Mouse (Mus musculus) cerebellum, adult (tissue): ENCODE measurements at regions not wholly inside any gene's neighbourhood (a gene's known extent, or its start where the extent isn't known, plus 50 kb on each side); places are given as distances from the start of the nearest gene placed in this dataset.
A peak's percentile ranks its signal among the peaks of the same experiment; 100 is the strongest.
"Not testable (repeated sequence)": the region's sequence is repeated elsewhere in the genome, so short reads cannot be mapped to it uniquely, and the experiment has no call there.

Source experiments
- ATAC-seq: cut with Nextera tagmentation; 2 replicates; pipeline ENCODE4 v1.9.2; 2017; ENCODE audit warnings: mild to moderate bottlenecking, moderate library complexity, mixed read lengths; ENCODE audit not compliant: insufficient number of reproducible peaks, low FRiP score, low TSS enrichment

DNA sequence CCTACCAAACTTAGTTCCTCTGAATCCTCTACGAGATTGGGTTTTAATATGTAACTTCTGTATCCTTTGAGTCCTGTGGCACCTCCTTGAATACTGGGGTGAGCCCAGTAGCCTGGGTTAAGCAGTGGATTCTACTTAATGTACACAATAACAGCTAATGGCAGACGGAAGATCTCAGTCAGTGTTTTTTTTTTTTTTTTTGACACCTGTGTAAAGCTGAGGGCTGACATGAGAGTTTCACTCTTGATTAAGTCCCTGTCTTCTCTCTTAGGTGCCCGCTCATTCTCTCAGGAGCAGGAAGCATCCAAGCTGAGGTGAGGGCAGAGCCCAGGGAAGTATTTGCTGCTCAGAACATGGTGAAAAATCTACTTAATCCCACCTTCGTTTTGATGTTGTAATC, 133.0 kb downstream of the Tsen15 start:
- ATAC-seq: no peak

DNA sequence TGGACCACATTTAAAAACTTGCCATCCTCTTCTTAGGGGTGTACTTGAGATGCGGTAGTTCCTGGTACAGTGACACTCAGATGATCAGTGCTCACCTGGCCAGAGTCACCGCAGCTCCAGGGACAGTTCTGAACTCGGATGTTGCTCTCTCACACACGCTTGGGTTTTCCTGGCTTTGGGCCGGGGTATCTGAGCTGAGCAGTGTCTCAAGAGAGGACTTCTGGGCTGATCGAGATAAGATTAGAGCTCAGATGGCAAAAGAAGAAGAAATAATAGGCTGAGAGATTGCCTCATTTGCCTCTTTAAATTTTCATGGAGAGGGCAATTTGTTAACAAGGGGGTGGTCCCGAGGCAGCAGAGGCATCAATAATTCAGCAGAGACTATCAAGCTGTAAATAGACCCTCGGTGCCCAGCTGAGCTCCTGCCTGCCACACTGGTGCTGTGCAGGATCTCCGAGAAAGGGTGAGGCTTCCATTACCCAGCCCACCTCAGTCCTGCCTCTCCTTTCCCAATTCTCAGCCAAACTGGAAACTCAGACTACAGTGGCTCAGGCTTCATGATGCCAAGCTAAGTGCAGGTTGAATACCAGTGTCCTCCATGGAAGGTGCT, 133.7 kb downstream of the Tsen15 start:
- ATAC-seq: no peak

DNA sequence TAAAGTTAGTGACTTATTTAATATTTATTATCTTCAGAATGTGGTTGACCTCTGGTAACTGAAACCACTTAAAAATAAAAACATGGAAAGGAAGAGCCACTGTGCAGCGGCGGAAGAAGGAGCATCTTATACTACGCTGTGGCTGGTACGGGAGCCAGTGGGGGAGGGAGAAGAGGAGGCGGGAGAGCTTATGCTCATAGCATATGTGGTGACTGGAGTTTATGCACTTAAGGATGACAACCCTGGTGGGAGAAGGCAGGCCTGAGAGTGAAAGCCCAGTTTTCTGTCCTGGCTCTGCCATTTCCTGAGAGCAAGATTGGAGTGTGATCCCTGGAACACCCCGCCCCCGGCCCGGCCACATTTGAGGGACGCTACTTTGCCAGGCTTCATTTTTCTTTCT, 145.5 kb downstream of the Tsen15 start:
- no peak for ATAC-seq

DNA sequence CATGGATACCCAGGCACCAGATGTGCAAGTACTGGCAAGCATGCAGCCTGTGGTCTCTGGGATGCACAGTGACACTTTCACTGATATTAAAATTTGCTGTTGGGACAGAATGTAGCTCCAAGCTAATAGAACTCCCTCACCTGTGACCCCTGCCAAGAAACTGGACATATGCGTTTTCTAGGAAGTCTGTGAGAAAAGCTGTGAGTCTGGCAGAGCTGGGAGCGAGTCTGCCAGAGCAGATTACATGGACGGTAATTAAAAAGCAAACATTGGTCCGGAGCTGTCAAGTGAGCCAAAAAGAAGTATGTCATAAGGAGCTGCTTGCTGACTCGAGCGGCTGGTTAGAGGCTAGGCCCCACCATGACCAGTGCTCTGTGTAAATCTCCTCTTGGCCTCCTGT, 147.1 kb downstream of the Tsen15 start:
- 0 out of 2 replicates have a peak, but pooled peaks have one; percentile 31 for ATAC-seq

DNA sequence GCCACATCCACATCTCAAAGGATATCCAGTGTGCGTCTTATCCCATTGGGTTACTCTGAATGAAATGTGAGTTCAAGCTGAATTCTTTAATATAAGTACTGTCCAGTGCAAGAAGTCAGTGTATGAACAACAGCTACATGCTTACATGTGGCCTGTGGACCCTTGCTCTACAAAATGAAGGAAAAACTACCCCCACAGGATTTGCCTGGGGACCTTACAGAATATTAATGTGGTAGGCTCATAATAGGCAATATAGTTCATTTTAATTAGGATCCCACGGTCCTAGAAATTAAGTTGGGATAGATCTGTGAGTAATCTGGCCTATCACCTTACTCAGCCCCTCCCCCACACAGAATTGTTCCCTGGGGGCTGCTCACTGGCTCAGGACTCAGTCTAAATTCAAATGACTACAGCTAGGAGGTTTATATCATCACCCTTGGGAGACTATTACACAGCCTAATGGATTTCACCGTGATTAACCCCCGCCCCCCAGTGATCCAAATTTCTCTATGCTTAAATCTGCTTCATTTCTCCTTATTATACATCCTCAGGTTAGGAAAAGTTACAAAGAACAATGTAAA, 145.4 kb upstream of the 1700025G04Rik start:
- ATAC-seq: no peak

DNA sequence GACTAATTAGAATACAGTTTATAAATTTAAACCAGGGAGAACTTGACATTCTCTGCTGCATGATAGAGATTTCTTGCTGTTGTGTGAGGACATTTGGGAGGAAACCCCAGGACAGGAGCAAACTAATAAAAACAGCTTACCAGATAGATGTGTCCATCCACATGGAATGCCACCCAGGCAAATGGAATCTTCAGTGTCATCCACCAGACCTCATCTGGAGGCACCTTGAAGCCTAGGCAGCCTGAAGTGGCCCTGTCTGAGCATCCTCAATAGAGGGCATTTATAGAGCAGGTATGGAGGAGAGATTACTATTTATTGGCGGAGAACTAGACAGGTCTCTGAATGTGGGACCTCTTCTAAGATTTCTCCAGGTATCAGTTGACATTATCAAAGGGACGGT, 144.8 kb upstream of the 1700025G04Rik start:
- no peak for ATAC-seq

DNA sequence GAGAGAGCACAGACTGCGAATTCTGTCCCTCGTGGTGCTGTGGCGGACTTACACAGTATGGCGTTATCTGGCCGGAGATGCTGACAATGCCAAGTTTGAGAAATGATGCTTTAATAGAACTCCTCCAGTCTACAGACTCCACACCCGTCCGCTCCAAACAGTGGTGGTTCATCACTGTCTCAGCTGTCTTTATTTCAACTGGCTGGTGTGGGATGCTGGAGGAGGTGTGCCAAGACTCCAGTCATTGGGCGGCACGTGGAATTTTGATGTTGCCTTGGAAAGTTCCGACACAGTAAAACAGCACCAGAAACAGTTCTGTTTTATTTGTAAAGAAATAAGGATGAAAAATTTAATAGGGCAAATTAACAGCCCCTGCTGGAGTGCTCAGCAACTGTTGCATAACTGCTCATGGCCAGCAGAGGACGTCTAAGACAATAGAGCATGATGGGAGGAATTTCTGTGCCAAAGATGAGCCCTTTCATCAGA, 141.8 kb upstream of the 1700025G04Rik start:
- no peak for ATAC-seq

DNA sequence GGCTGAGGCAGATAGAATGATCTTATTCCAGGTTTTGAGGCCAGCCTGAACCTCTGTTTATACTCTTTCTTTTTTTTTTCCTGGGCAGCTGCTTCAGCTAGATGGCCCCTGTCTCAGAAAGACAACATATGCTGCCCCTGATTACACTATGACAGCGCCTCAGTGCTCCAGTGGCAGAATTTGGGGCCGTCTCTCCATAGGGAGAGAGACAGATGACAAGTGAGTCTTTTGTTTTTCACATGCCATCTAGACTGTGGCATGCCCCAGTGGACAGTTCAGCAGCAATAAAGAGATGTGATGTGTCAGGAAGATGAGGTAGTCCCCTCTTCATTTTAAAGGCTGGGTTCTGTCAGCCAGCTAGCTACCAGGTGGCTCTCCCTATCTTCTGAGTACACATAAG, 139.8 kb upstream of the 1700025G04Rik start:
- no peak for ATAC-seq

DNA sequence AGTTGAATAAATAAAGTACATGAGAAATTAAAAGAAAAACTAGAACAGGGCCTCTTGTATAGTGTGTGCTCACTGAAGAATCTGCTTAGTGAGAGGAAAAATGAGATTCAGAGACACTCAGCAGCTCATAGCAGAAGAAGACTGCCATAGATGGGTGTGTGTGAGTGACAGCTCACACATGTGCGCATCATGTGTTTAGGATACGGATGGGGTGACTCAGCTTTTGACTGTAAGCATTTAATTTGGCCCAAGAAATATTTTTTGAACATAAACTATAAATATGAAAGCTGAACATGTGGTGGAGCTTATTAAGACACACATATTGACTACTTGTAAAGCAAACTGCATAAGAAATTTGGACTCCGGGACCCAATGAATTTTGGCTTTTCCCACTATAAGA, 136.1 kb upstream of the 1700025G04Rik start:
- no peak for ATAC-seq

DNA sequence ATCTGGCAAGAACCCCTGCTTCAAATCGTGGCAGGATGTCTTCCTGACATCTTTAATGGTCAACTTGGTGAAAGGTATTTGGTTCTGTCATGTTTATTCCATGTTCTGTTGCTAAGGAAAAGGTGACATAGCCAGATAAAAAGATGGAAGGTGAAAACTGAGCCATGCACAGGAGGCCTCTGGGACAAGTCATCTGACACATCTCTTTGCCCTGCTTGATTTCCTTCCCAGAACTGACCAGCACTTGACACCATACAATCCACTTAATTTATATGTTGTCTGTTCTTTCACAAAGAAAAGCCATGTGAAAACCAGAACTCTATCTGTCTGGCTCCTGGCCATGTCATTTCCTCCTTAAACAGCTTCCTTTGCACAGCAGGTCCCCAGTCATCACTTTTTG, 133.7 kb upstream of the 1700025G04Rik start:
- ATAC-seq: no peak

DNA sequence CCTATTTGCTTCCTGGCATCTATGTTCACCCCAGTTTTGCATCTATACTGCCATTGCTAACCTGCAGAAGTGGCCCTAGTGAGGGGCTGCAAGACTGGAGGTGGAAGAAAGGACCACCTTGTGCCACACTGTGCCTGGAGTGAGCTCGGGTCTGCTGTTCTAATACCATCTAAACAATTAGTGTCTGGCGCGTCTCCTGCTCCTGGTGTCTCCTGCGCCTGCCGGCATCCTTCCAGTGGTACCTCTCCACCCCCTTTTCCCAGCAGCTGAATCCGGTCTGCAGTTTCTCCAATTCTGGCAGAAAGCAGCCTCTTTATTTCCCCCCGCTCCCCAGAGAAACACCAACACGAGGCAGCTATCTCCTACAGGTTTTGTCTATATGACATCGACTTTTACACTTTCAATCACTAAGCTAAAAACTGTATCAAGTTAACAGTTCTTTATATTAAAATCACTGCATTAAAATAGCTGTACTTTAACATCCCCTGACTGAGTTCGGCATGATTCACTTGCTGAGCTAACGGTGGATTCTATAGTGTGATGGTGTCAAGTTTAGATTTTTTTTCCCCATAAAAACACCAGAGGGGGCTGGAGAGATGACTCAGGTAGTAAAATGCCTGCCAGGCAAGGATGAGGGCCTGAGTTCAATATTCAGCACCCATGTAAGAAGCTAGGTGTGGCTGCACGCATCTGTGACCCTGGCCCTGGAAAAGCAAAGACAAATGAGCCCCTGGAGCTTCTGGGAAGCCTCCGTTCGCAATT, 131.1 kb upstream of the 1700025G04Rik start:
- ATAC-seq: no peak

DNA sequence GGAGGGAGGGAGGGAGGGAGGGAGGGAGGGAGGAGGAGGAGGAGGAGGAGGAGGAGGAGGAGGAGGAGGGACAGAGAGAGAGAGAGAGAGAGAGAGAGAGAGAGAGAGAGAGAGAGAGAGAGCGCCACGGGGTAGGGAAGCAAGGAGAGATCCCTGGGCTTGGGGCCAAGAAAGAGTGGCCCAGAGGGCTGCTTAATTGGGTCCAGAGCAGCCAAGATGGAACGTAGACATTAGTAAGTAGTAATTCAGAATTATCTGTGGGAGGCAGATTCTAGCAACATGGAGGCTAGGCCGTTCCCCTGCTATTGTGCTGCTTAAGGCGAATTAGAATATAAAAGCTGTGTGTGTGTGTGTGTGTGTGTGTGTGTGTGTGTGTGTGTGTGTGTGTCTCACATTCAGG, 129.8 kb upstream of the 1700025G04Rik start:
- not testable (repeated sequence) for ATAC-seq

DNA sequence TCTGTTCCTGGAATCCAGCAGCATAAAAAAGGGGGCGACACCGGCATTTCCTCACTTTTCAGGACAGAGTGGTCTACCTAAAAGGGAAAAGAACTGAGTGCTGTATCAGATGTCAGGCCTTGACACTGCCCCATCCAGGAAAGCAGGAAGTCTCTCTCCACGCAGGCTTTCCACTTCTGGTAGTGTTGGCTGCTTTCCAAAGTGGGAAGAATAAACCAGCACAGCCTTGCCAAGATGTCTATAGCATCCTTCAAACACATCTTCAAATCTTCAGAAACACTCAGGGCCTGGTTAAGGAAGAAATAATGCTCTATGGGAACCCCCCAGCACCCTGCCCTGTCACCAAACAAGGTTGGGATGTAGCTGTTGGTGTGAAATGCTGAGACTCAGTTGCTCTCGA, 127.5 kb upstream of the 1700025G04Rik start:
- ATAC-seq: no peak

DNA sequence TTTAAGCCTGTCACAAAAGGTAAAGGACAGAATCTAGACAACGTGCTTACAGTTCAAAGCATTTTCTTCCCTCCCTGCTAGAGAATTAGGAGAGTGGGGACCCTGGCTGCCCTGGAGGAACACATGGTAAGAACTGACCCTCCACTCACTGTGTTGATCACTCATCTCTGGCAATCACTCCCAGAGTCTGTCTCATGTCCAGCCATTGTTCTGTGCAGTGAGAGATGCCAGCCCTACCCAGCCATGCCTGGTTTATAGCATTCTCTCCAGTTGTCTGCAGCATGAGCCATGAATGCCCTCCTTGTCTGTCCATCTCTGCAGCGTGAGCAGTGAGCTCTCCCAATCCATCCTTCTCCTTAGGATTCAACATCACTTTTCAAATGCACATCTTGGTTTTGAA, 124.5 kb upstream of the 1700025G04Rik start:
- no peak for ATAC-seq

DNA sequence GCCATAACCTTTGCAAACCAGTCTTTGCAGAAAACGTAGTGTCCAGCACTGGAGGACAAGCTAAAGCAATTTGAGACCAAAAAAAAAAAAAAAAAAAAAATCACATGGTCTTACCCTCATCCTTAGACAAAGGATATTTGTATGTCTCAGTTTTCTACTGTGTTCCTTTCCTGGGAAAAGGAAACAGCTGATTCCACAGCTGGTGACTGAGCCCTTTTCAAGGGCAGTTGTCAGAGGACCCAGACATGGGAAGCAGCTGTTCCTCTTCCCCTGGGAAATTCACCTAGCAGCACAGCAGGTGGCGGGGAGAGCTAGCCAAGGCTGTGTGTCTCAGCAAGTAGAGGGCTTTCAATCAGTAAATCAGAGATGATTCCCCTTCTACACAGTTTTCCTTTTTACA, 113.3 kb upstream of the 1700025G04Rik start:
- no peak for ATAC-seq

DNA sequence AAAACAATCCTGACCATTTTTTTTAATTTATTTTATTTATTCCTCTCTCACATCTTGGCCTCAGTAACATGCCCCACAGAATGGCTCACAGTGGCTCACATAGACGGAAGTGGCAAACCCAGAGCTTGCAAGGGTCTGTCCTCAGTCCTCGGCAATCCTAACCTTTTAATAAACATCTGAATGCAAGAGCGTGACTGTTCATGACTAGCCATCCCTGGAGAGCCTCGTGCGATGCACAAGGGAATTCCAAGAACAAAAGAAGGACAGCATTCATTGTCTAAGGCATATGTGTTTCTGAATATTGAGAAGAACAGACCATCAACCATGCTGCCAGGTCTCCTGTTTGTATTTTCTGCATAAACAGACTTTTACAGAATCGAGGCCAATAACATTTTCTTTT, 98.8 kb upstream of the 1700025G04Rik start:
- no peak for ATAC-seq

DNA sequence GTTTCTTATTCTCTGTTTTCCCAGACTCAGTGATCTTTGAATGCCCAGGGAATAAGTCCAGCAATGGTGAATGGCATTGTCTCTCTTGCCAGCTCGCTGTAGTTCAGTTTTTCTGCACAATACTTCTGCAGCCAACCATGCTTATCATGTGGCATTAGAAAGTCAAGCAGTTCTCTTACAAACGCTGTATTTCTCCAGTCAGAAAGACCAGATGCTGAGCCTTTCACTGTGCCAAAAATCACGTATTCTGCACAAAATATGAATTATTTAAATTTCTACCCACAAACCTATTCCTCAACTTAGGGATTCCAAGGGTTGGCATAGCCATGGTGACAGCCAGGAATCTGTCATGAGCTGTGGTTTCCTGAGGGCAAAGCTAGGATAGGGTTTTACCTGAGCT, 95.0 kb upstream of the 1700025G04Rik start:
- ATAC-seq: no peak

DNA sequence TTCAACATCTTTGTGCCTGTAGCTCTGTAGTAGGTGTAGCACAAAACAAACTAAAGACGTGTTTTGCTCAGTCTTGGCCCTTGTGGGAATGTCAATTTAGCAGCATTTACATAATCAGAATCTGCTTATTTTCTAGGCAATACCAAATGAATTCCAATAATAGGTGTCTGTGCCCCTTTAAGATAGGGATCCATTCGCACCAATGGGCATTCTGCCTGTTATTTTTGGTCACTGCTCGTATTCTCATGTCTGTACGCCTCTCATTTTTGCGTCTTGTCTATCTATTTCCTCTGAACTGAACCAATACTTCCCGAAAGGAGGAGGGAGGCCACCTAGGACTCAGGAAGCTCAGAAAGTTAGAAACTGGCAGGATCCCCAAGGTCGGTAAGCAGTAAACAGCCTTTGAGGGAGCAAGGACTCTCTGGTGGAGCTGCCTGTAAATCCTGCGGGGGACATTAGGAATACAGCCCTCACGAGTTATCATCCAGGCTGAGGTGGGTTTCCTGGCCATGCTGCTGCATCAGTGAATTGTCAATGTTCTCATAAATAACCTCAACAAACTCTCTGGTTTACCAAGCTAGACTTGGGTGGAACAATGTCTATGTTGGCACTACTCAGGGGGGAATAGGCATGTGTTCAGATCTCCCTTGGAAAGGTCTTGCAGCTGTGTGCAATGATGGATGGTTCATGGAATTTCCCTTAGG, 86.5 kb upstream of the 1700025G04Rik start:
- no peak for ATAC-seq

DNA sequence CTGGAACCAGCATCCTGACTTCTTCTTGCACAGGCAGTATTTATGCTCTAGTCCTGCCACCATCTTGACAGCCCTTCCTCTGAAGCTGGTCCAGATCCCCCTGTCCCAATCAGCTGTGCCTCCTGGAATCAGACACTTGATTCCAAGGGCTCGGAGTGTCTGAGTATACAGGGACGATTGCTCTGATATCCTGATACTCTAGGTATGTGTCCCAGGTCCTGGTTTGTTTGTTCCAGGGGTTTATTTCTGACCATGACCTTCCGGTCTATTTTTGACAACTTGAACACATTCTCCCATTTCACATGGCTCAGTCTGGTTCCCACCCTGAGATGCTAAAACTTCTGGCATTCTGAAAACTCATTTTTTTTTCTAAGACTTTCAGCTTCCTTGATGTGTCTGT, 85.8 kb upstream of the 1700025G04Rik start:
- ATAC-seq: no peak

DNA sequence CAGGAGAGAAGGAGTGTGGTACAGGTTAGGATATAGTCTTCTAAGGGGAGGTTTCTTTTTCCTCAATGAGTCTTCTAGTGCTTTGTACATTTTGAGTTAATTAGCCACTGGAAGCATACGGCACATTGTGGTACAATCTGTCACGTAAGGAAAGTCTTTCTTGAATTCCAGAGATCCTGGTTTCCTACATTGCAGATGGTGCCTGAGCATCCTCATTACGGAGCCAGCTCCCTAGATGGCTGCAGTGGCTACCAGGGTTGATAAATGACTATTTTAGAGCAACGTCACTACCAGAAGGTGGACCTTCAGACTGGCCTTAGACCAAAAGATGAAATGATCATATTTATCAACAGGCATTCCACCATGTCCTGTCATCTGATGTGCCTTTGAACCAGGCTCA, 84.5 kb upstream of the 1700025G04Rik start:
- no peak for ATAC-seq
